Mouse (Mus musculus) naive thymus-derived CD4-positive, alpha-beta T cell, adult 2 months (primary cell): ENCODE measurements around the gene Amdhd2.
A peak's percentile ranks its signal among the peaks of the same experiment; 100 is the strongest.

Experiments
- DNase-seq: peaks from one replicate; pipeline ENCODE4 v3.0.0-alpha.2; 2011; ENCODE audit warnings: low read depth

Gene Amdhd2

GRCm38 (mm10) chr17:24163176-24163962, at the start of gene Amdhd2:
Gene Amdhd2, minus strand, starts transcription at chr17:24163766.
- DNase-seq = peak; percentile 98

GRCm38 (mm10) chr17:24213186-24213585, 49.6 kb upstream of the Amdhd2 start:
- no peak for DNase-seq

GRCm38 (mm10) chr17:24212441-24213018, 49.0 kb upstream of the Amdhd2 start:
- no peak for DNase-seq

GRCm38 (mm10) chr17:24211631-24212440, 48.3 kb upstream of the Amdhd2 start:
- peak; percentile 31 for DNase-seq

- peak; percentile 9 for DNase-seq
Measured at GRCm38 (mm10) chr17:24210591-24210990, 47.0 kb upstream of the Amdhd2 start.

GRCm38 (mm10) chr17:24209916-24210240, 46.3 kb upstream of the Amdhd2 start:
- DNase-seq = no peak

GRCm38 (mm10) chr17:24209043-24209915, 45.7 kb upstream of the Amdhd2 start, which contains the start of gene Ntn3:
Gene Ntn3, minus strand, starts transcription at chr17:24209531.
- no peak for DNase-seq

GRCm38 (mm10) chr17:24208641-24209042, 45.1 kb upstream of the Amdhd2 start:
- DNase-seq = peak; percentile 41

GRCm38 (mm10) chr17:24207768-24208640, 44.4 kb upstream of the Amdhd2 start:
- peak; percentile 15 for DNase-seq

- DNase-seq = peak; percentile 58
Measured at GRCm38 (mm10) chr17:24206451-24207351, 43.1 kb upstream of the Amdhd2 start.

- no peak for DNase-seq
Measured at GRCm38 (mm10) chr17:24205908-24206361, 42.4 kb upstream of the Amdhd2 start.

GRCm38 (mm10) chr17:24205284-24205888, 41.8 kb upstream of the Amdhd2 start, which contains the start of gene Tbc1d24:
Gene Tbc1d24, minus strand, starts transcription at chr17:24205562.
- DNase-seq = peak; percentile 87

- no peak for DNase-seq
Measured at GRCm38 (mm10) chr17:24204846-24205245, 41.3 kb upstream of the Amdhd2 start.

- DNase-seq = no peak
Measured at GRCm38 (mm10) chr17:24203611-24204534, 40.3 kb upstream of the Amdhd2 start.

GRCm38 (mm10) chr17:24203068-24203467, 39.5 kb upstream of the Amdhd2 start:
- no peak for DNase-seq

GRCm38 (mm10) chr17:24201092-24201491, 37.5 kb upstream of the Amdhd2 start:
- DNase-seq = no peak

- DNase-seq = no peak
Measured at GRCm38 (mm10) chr17:24199741-24200140, 36.2 kb upstream of the Amdhd2 start.

GRCm38 (mm10) chr17:24199252-24199651, 35.7 kb upstream of the Amdhd2 start:
- DNase-seq = no peak
